ENCODE assay signal across 8 mouse cellular contexts in the genomic region with DNA sequence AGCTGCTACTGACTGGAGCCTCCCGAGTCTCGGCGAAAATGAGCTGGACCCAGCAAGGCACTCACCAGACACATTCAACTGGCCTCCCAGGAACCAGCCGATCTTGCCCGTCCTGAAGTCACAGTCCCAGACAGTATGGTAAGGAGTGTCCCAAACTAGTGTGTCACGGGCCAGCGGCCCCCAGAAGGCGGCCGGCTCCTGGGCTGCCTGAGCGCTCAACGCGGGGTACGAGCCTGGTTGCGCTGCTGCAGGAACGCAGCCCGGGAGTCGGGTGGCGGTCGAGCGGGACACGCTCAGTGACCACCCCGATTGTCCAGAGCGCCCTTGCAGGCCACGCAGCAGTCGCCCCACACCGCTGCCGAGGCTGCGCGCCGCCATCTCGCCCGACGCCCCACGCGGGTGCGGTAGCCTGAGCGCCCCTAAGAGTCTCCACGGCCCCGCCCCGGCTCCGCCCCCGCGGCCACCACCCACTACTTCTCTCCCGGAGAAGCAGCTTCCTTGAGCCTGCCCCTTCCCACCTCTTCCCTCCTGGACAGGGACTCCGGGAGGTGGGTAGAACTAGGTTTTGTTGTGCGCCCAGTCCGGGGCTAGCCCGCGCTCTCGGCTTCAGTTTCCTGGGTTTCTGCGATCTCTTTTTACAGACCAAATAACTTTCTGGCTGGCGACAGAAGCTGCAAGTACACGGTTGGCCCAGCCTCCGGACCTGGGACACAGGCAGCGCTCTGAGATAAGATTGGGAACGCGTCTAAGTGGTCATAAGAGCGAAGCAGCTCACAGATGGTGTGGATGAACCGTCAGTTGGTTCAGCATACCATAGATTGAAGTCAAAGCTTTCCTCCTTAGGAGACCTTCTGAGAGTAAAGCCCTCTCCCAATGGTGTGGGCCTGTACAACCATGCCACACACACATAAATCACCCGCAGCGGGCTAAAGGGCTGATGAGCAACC. TPM values are rescaled to one million over a fixed set of nuclear protein-coding genes. Genes with fewer than 3 reads are reported as not detected.
DNase-seq lines count a peak whose midpoint lies in the region; ATAC-seq lines count a peak whose summit lies in the region.

A gene (minus strand): TSS at position 681 of the 947 bp plus-strand sequence.

- peak within 1 kb of the TSS; percentile 64 for H3K27ac ChIP-seq in hindbrain, embryonic 16.5 days (ENCODE audit: low read depth, low read length)

- peak within 1 kb of the TSS; percentile 91 for H3K4me2 ChIP-seq in hindbrain, embryonic 16.5 days (ENCODE audit: low read length)

- peaks cover 2% of the 10 kb centered on the region; the same call in 1 of the 2 replicates for H3K27me3 ChIP-seq in hindbrain, embryonic 16.5 days (replicated peaks; ENCODE audit: control insufficient read depth, insufficient read depth, low read length)
- H3K27me3 ChIP-seq in megakaryocyte, embryonic 14.5 days (replicated peaks) = peaks cover 29% of the 10 kb centered on the region

- H3K36me3 ChIP-seq in hindbrain, embryonic 16.5 days (ENCODE audit: control insufficient read depth, insufficient read depth, low read length) = no peaks in the 10 kb centered on the region
- no peaks in the 10 kb centered on the region for H3K36me3 ChIP-seq in megakaryocyte, embryonic 14.5 days (replicated peaks; ENCODE audit: low read length)

- intact Hi-C loops in left cerebral cortex, postnatal 14 days (cut with DNase I) = no loop called here

- no peaks in the 10 kb centered on the region for H3K9me3 ChIP-seq in hindbrain, embryonic 16.5 days (ENCODE audit: control insufficient read depth, low read length)
- H3K9me3 ChIP-seq in megakaryocyte, embryonic 14.5 days = no peaks in the 10 kb centered on the region

- ATAC-seq in hindbrain, embryonic 16.5 days = peak; percentile 82

- peak within 1 kb of the TSS; percentile 67 for H3K4me3 ChIP-seq in hindbrain, embryonic 16.5 days (ENCODE audit: low read length)
- peak within 1 kb of the TSS; percentile 96 for H3K4me3 ChIP-seq in megakaryocyte, embryonic 14.5 days (replicated peaks)

- WGBS in hindbrain, embryonic 16.5 days = 3% methylated on average over 52 of the region's 61 CpGs

- DNase-seq in MEL-GATA-1-ER (ENCODE audit: extremely low read depth, low read depth) (peak; percentile 70), adipocyte (ENCODE audit: low spot score) (no peak)
- peak; percentile 73 for DNase-seq in c-Kit-positive CD71-positive TER-119-positive erythroid progenitor cells, embryonic 14.5 days (ENCODE audit: low spot score)
- DNase-seq in gastrocnemius, postnatal 10 days = peak; percentile 66
- peak in 1 of 2 experiments; percentile 67 for DNase-seq in left cerebral cortex, postnatal 14 days (ENCODE audit: low spot score in 2 of 2)
- peak; percentile 55 for DNase-seq in right cerebral cortex, postnatal 14 days

- peaks cover 9% of the 10 kb centered on the region for H3K4me1 ChIP-seq in hindbrain, embryonic 16.5 days (ENCODE audit: control insufficient read depth, insufficient read depth, low read depth, low read length)
- H3K4me1 ChIP-seq in megakaryocyte, embryonic 14.5 days = peaks cover 72% of the 10 kb centered on the region

- H3K9ac ChIP-seq in hindbrain, embryonic 16.5 days (ENCODE audit: low read depth, low read length) = peak within 1 kb of the TSS; percentile 78

RNA-seq across cellular contexts. Expression of the gene that starts here (rescaled TPM):
- 10 to 100 TPM; 18.0 to 22.1 TPM for total RNA-seq in gastrocnemius, postnatal 10 days (2021)
- 22.1 and 24.4 TPM in 2 replicates for polyA plus RNA-seq in hindbrain, embryonic 16.5 days (2015; fragmentation: Nextera tagmentation; extraction: Ambion mirVana)
- total RNA-seq in left cerebral cortex, postnatal 14 days (2021) = 10 to 100 TPM; 17.1 to 17.5 TPM
- 2.8 and 13.4 TPM in 2 replicates for polyA plus RNA-seq in megakaryocyte, embryonic 14.5 days (2012; ENCODE audit: insufficient read depth, low replicate concordance)
